Mouse (Mus musculus): ENCODE data around the gene Smarcc2. TPM values are rescaled to one million over a fixed set of nuclear protein-coding genes. Genes with fewer than 3 reads are reported as not detected.

Gene Smarcc2
- polyA plus RNA-seq, 1 experiment, result 74.4 TPM

DNA sequence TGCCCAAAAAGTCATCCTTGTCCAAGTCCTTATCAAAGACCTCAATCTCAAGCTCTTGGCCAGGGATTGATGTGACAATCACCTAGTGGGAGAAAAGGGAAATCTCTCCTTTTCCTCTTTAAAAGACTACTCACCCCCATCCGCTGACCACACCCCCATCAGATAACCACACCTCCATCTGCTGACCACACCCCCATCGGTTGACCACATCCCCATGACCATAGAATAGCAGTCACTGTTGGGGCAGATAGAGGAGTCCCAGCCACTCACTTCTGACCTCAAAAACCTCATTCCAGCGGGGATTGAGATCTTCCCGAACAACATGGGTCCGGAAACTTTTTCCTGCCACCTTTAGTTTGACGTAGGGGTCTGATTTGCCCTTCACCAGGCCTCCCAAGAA, 57.6 kb downstream of the Smarcc2 start:
- H3K4me1 ChIP-seq (ENCODE audit: control insufficient read depth, insufficient read depth, low read length), result no peaks in the 10 kb centered on the region
- WGBS, result 29% methylated on average over 6 of the region's 6 CpGs
- TF ChIP-seq POLR2A (IDR thresholded peaks at IDR 0.05; ENCODE audit: borderline replicate concordance, control insufficient read depth, low read depth, low read length) (no peak), CTCF (IDR thresholded peaks at IDR 0.05; ENCODE audit: control insufficient read depth, insufficient read depth, low read length) (no peak)
- no peak overlapping the region for H3K4me3 ChIP-seq (replicated peaks; ENCODE audit: control insufficient read depth, low read depth, low read length)
- no peak overlapping the region for H3K27ac ChIP-seq (ENCODE audit: control insufficient read depth, insufficient read depth, low read depth, low read length, poor library complexity)

DNA sequence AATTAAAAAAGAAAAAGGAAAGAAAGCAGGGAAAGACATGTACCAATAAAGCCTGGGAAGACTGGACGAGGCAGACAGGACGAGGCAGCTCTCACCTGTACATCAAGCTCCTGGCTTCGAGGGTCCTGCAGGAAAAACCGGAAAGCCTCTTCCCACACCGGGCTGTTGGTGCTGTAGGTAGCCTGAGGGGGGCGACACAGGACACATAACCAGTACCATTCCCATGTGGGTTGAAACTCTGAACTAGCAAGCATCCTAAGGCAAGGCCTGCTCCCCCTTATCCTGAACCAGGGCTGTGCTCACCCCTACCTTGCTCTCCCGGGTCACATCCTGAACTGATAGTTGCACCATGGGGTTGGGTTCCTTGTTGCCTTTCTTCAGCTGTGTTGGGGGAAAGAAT, 59.8 kb downstream of the Smarcc2 start:
- 78% methylated on average over 7 of the region's 7 CpGs for WGBS
- Histone ChIP-seq H3K4me1 (ENCODE audit: control insufficient read depth, insufficient read depth, low read length) (no peaks in the 10 kb centered on the region), H3K4me3 (replicated peaks; ENCODE audit: control insufficient read depth, low read depth, low read length) (no peak overlapping the region), H3K27ac (ENCODE audit: control insufficient read depth, insufficient read depth, low read depth, low read length, poor library complexity) (no peak overlapping the region)
- TF ChIP-seq CTCF (IDR thresholded peaks at IDR 0.05; ENCODE audit: control insufficient read depth, insufficient read depth, low read length) (peak; percentile 68), POLR2A (IDR thresholded peaks at IDR 0.05; ENCODE audit: borderline replicate concordance, control insufficient read depth, low read depth, low read length) (no peak)

DNA sequence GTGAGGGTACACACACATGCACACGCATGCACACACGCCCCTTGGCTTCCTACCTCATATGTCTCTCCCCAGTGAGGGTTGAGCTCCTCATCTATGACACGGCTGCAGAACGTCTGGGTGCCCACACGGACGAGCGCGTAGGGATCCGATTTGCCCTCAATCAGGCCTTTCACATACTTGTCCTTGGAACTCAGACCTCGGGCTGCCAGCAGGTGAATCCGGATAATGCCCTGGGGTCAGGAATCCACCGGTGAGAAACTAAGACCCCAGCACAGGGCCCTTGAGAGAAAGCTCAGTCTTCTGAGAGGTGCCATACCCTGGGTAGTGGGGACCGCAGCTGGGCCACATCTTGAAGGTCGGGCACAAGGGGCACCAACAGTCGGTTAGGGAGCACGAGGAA, 61.5 kb downstream of the Smarcc2 start:
- 92% methylated on average over 16 of the region's 16 CpGs for WGBS
- TF ChIP-seq CTCF (IDR thresholded peaks at IDR 0.05; ENCODE audit: control insufficient read depth, insufficient read depth, low read length) (no peak), POLR2A (IDR thresholded peaks at IDR 0.05; ENCODE audit: borderline replicate concordance, control insufficient read depth, low read depth, low read length) (no peak)
- no peak overlapping the region for H3K27ac ChIP-seq (ENCODE audit: control insufficient read depth, insufficient read depth, low read depth, low read length, poor library complexity)
- H3K4me3 ChIP-seq (replicated peaks; ENCODE audit: control insufficient read depth, low read depth, low read length), result no peak overlapping the region
- H3K4me1 ChIP-seq (ENCODE audit: control insufficient read depth, insufficient read depth, low read length), result no peaks in the 10 kb centered on the region; the same call in 1 of the 2 replicates

DNA sequence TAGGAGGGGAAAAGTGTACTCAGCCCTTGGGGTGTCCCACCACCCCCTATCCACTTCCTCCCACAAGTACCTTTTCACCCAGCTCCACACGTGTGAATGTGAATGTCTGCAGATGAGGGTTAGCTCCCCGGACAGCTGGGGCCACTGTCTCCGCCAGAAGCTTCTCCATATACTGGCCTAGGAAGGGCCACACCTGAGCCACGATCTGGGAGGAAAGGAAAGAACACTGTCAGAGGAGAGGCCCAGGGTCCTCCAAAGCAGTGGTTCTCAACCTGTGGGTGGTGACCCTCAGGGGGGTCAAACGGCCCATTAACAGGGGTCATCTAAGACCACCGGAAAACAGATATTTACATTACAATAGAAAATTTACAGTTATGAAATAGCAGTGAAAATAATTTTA, 63.3 kb downstream of the Smarcc2 start:
- no peak overlapping the region for H3K27ac ChIP-seq (ENCODE audit: control insufficient read depth, insufficient read depth, low read depth, low read length, poor library complexity)
- TF ChIP-seq CTCF (IDR thresholded peaks at IDR 0.05; ENCODE audit: control insufficient read depth, insufficient read depth, low read length) (no peak), POLR2A (IDR thresholded peaks at IDR 0.05; ENCODE audit: borderline replicate concordance, control insufficient read depth, low read depth, low read length) (no peak)
- 80% methylated on average over 6 of the region's 6 CpGs for WGBS
- no peak overlapping the region for H3K4me3 ChIP-seq (replicated peaks; ENCODE audit: control insufficient read depth, low read depth, low read length)
- H3K4me1 ChIP-seq (ENCODE audit: control insufficient read depth, insufficient read depth, low read length), result no peaks in the 10 kb centered on the region; the same call in 1 of the 2 replicates

DNA sequence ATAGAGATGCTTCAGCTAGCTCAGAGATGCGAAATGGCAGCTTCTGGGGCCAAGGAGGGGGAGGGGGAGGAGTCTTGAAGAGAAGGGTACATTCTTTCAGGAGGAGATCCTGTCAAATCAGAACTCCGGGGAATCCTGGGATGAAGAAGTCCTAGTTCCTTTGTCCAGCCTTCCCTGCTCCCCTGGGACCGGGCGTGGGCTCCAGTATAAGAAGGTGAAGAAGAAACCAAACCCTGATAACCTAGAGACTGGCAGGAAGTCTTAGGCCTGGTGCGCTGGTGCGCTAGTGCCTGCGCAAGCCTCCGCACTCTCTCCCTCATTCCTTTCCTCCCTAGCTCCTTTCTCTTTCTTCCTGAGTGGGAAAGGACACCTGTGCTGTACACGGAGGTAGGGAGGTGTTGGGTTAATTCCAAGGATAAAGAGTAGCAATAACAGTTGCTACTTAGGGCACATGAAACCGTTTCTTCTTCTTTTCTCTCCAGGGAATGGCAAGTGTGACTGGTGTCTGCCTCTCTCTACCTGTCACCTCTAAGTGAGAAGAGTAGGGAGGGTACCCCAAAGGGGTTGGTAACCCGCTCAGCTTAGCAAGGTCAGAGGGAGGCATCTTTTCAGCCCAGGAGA, 65.2 kb downstream of the Smarcc2 start:
- Histone ChIP-seq H3K4me1 (ENCODE audit: control insufficient read depth, insufficient read depth, low read length) (no peaks in the 10 kb centered on the region; the same call in 1 of the 2 replicates), H3K4me3 (replicated peaks; ENCODE audit: control insufficient read depth, low read depth, low read length) (peak overlapping the region; percentile 89), H3K27ac (ENCODE audit: control insufficient read depth, insufficient read depth, low read depth, low read length, poor library complexity) (peak overlapping the region; percentile 93)
- 20% methylated on average over 11 of the region's 11 CpGs for WGBS
- TF ChIP-seq POLR2A (IDR thresholded peaks at IDR 0.05; ENCODE audit: borderline replicate concordance, control insufficient read depth, low read depth, low read length), result peak; percentile 44; the same call in 1 of the 2 replicates
- no peak for TF ChIP-seq CTCF (IDR thresholded peaks at IDR 0.05; ENCODE audit: control insufficient read depth, insufficient read depth, low read length)

DNA sequence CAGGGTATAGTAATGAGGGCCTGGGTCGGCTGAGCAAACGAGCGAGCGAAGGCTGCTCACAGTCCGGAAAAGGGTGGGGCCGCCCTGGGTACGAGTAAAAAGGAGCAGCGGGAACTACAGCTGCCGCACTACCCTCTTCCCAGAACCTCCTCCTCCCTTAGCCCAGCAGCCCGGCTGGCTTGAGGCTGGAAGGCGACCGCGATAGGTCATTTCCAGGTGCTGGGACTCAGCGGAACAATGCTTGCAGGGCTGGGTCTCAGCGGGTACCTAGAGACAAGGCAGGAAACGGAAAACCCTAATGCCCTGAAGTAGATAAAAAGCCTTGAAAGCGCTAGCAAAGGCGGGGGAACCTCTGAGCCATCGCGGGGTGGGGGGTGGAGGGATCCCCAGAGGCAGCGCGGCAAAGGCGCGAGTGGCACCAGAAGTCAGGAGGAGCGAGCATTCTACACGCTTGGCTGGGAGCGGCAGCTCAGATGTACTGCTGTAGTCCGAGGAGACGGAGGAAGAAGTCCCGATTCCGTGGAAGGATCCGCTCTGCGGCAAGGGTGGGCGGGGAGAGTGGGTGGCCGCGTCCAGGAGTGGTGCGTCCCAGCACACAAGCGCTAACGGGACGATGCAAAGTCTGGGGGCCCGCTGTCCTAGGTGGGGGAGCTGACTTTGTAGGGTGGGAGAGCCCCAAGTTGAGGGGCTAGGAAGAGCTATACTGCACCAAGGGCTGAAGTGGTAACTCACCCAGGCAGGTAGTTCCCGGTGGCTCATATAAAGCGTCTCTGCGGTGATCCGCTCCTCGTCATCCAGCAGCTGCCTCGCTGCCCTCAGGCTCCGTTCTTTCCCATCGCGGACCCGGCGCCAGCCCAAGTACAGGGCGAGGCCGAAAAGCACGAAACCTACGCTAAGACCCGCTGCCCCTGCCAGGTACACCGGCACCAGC, 65.9 kb downstream of the Smarcc2 start:
- Histone ChIP-seq H3K4me3 (replicated peaks; ENCODE audit: control insufficient read depth, low read depth, low read length) (peak overlapping the region; percentile 89), H3K27ac (ENCODE audit: control insufficient read depth, insufficient read depth, low read depth, low read length, poor library complexity) (peak overlapping the region; percentile 93), H3K4me1 (ENCODE audit: control insufficient read depth, insufficient read depth, low read length) (no peaks in the 10 kb centered on the region; the same call in 1 of the 2 replicates)
- TF ChIP-seq POLR2A (IDR thresholded peaks at IDR 0.05; ENCODE audit: borderline replicate concordance, control insufficient read depth, low read depth, low read length), result peak; percentile 51; the same call in 1 of the 2 replicates
- TF ChIP-seq CTCF (IDR thresholded peaks at IDR 0.05; ENCODE audit: control insufficient read depth, insufficient read depth, low read length), result no peak
- under 1% methylated on average over 58 of the region's 58 CpGs for WGBS

DNA sequence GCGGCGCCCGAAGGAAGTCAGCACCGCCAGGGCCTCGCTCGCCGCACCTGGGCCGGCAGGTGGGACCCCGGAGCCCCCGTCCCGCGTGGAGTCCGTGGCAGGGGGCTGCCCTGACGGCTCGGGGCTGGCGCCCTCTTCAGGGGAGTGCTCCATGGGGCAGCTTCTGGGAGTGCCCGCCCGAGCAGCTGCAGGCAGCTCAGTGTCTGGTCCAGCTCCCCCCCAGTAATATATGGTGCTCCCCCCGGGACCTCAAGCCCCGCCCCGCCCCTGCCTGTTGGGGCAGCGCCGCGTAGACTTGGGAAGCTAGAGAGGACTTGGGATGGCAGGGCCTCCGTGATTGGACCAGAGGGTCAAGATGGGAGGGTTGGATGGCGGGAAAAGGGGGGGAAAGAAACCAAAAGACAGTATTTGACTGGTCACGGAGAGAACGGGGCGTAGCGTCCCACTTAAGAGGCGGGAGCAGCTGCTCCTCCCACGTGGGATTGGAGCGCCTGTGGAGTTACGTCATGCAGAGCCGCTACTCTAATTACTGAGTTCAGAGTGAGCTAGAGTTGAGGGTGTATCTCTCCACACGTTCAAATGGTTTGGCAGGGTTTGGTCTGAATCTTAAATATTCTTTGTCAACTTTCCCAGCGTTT, 66.7 kb downstream of the Smarcc2 start, which contains the start of gene Esyt1:
Gene Esyt1 (minus strand): TSS at position 201 of the 638 bp plus-strand sequence.
- TF ChIP-seq CTCF (IDR thresholded peaks at IDR 0.05; ENCODE audit: control insufficient read depth, insufficient read depth, low read length), result peak; percentile 36; the same call in 1 of the 2 replicates
- TF ChIP-seq POLR2A (IDR thresholded peaks at IDR 0.05; ENCODE audit: borderline replicate concordance, control insufficient read depth, low read depth, low read length), result peak; percentile 83
- peak within 1 kb of the TSS; percentile 93 for H3K27ac ChIP-seq (ENCODE audit: control insufficient read depth, insufficient read depth, low read depth, low read length, poor library complexity)
- under 1% methylated on average over 37 of the region's 37 CpGs for WGBS
- H3K4me3 ChIP-seq (replicated peaks; ENCODE audit: control insufficient read depth, low read depth, low read length), result peak within 1 kb of the TSS; percentile 89
- no peaks in the 10 kb centered on the region; the same call in 1 of the 2 replicates for H3K4me1 ChIP-seq (ENCODE audit: control insufficient read depth, insufficient read depth, low read length)

All from bone marrow, adult 2 months (tissue).